Mouse (Mus musculus): ENCODE data around the gene Knl1. TPM values are rescaled to one million over a fixed set of nuclear protein-coding genes. Genes with fewer than 3 reads are reported as not detected.

Gene Knl1
- polyA plus RNA-seq, 1 experiment from 2014 or later: 29.5 TPM

DNA sequence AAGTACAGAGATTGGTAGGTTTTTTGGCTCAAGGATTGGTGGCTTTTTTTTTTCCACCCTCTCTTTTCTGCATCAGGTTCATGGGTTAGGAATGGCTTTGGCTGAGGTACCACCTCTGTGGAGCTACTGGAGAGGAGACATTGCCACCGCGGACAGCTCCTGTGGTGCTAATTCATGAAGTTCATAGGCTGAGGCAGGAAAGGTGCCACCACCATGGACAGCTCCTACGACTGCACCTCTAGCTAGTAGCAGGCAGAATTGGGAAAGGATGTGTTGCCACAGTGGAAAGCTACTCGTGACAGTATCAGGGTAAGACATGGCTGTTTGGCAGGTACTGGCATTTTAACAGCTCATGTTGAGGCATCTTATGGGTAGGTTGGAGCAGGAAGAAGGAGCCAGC is 61.6 kb downstream of the Knl1 start:
- no peak for ATAC-seq (ENCODE audit: insufficient number of reproducible peaks, insufficient read depth, low FRiP score, low read depth)
- H3K27me3 ChIP-seq (ENCODE audit: control insufficient read depth, insufficient read depth, low read length): no peaks in the 10 kb centered on the region

DNA sequence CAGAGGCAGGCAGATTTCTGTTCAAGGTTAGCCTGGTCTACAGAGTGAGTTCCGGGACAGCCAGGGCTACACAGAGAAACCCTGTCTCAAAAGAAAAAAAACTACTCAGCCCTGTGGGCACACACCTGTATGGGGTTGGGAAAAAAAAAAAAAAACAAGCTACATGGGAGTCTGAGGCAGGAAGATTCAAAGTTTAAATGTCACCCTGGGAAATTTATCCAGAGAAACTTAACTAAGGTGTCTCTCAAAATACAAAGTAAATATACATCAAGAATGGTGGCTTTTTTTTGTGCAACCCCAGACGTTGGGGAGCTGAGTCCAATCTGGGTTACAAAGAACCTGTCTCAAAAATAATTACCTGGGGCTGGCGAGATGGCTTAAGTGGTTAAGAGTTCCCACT is 64.1 kb downstream of the Knl1 start:
- no peak overlapping the region for H3K4me2 ChIP-seq (ENCODE audit: low read length)
- no peak for ATAC-seq (ENCODE audit: insufficient number of reproducible peaks, insufficient read depth, low FRiP score, low read depth)
- no peaks in the 10 kb centered on the region for H3K27me3 ChIP-seq (ENCODE audit: control insufficient read depth, insufficient read depth, low read length)
- no peak overlapping the region for H3K27ac ChIP-seq (replicated peaks in 1 of 2; ENCODE audit: control insufficient read depth in 1 of 2, insufficient read depth in 1 of 2, low read depth in 2 of 2, low read length in 2 of 2)
- H3K4me1 ChIP-seq (ENCODE audit: control insufficient read depth in 2 of 2, insufficient read depth in 2 of 2, low read length in 2 of 2): peaks cover 2 to 14% of the 10 kb centered on the region in 2 experiments; a peak in 3 of 4 replicates
- H3K4me3 ChIP-seq (ENCODE audit: control insufficient read depth in 1 of 2, insufficient read depth in 1 of 2, low read depth in 1 of 2, low read length in 2 of 2): no peak overlapping the region
- H3K9me3 ChIP-seq (ENCODE audit: control insufficient read depth, low read length): no peaks in the 10 kb centered on the region
- peaks cover 13% of the 10 kb centered on the region; the same call in 1 of the 2 replicates for H3K36me3 ChIP-seq (ENCODE audit: control insufficient read depth, insufficient read depth, low read length)
- WGBS: 85% methylated on average over 3 of the region's 3 CpGs
- no peak overlapping the region for H3K9ac ChIP-seq (ENCODE audit: low read length)

More for the DNA sequence above, 61.6 kb downstream of the Knl1 start:
- Histone ChIP-seq H3K36me3 (ENCODE audit: control insufficient read depth, insufficient read depth, low read length) (peaks cover 27% of the 10 kb centered on the region), H3K4me1 (ENCODE audit: control insufficient read depth in 2 of 2, insufficient read depth in 2 of 2, low read length in 2 of 2) (peaks cover 2 to 7% of the 10 kb centered on the region in 2 experiments; a peak in 3 of 4 replicates), H3K27ac (replicated peaks in 1 of 2; ENCODE audit: control insufficient read depth in 1 of 2, insufficient read depth in 1 of 2, low read depth in 2 of 2, low read length in 2 of 2) (no peak overlapping the region), H3K9me3 (ENCODE audit: control insufficient read depth, low read length) (no peaks in the 10 kb centered on the region), H3K9ac (ENCODE audit: low read length) (no peak overlapping the region), H3K4me3 (ENCODE audit: control insufficient read depth in 1 of 2, insufficient read depth in 1 of 2, low read depth in 1 of 2, low read length in 2 of 2) (no peak overlapping the region), H3K4me2 (ENCODE audit: low read length) (no peak overlapping the region)
- 33% methylated on average over 4 of the region's 4 CpGs for WGBS

DNA sequence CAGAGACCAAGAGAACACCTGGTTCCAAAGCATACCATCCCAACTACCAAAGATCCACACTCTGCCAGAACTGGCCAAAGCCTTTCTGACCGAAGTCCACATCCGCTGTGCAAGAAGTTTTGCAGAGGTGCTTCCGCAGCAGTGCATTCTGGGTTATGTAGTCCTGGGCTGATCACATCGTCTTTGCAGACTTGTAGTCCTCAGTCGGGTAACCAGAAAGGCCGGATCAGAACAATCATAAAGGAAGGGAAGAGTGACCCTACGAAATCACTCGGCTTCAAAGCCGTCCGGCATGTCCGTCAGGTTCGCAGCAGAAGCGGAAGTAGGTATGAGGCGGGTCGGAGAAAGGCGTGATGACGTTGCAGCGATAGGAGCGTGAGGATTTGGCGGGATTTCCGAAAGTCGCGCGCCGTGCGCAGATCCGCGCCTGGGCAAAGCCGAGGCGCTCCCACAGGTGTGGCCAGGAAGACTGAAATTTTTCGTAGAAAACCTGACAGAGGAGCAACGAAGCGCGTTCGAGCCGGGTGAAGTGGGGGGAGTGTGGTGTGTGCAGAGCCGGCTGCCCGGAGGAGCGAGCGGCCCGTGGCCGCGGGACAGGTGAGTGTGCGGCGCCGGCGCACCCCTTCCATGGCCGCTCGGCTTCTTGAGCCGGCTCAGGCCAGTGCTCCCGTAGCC is 65.7 kb downstream of the Knl1 start, which contains the start of gene Rad51:
Rad51 (plus strand) TSS at position 356 of the 675 bp plus-strand sequence.
- under 1% methylated on average over 51 of the region's 51 CpGs for WGBS
- Histone ChIP-seq H3K9ac (ENCODE audit: low read length) (peak within 1 kb of the TSS; percentile 79), H3K4me3 (ENCODE audit: control insufficient read depth in 1 of 2, insufficient read depth in 1 of 2, low read depth in 1 of 2, low read length in 2 of 2) (peak within 1 kb of the TSS; percentile 79 to 88), H3K9me3 (ENCODE audit: control insufficient read depth, low read length) (no peaks in the 10 kb centered on the region), H3K4me2 (ENCODE audit: low read length) (peak within 1 kb of the TSS; percentile 97), H3K27me3 (ENCODE audit: control insufficient read depth, insufficient read depth, low read length) (no peaks in the 10 kb centered on the region), H3K36me3 (ENCODE audit: control insufficient read depth, insufficient read depth, low read length) (peaks cover 16% of the 10 kb centered on the region), H3K4me1 (ENCODE audit: control insufficient read depth in 2 of 2, insufficient read depth in 2 of 2, low read length in 2 of 2) (peaks cover 2 to 14% of the 10 kb centered on the region in 2 experiments; a peak in 3 of 4 replicates), H3K27ac (replicated peaks in 1 of 2; ENCODE audit: control insufficient read depth in 1 of 2, insufficient read depth in 1 of 2, low read depth in 2 of 2, low read length in 2 of 2) (peak within 1 kb of the TSS; percentile 90 to 92)
- ATAC-seq (ENCODE audit: insufficient number of reproducible peaks, insufficient read depth, low FRiP score, low read depth): peak; percentile 81

DNA sequence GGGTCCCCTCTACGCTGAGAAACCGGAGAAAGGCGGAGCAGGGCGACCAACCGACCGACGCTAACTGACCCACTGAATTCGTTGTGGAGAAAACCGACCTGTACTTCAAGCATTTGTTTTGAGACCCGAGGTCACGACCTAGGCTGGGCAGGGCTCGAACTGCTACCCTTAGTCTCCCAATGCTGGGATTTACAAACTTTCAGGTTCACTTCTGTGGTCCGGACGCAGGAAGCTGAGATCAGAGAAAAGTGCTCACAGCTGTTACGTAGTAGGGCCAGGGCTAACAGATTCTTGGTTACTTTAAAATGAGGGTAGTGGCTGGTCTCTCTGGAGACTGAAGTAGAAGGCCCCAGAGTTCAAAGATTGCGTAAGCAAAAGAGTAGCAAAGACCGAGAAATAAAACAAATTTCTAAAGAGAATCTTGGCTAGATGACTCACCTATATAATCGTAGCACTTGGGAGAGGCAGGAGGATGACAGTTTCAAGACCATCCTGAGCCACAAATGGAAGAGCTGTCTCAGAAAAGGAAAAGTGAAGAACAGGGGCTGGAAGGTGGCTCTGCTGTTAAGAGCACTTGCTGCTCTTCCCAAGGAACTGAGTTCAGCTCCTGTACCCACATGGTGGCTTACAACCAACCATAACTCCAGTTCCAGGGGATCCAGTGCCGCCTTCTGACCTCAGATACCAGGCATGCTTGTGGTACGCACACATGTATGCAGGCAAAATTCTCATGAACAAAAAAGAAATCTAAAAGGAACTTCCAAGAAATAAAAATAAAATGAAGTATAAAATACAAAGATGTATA is 66.4 kb downstream of the Knl1 start:
- WGBS: 12% methylated on average over 20 of the region's 20 CpGs
- H3K4me3 ChIP-seq (ENCODE audit: control insufficient read depth in 1 of 2, insufficient read depth in 1 of 2, low read depth in 1 of 2, low read length in 2 of 2): peak overlapping the region; percentile 79 to 88
- H3K4me1 ChIP-seq (ENCODE audit: control insufficient read depth in 2 of 2, insufficient read depth in 2 of 2, low read length in 2 of 2): peaks cover 2 to 14% of the 10 kb centered on the region in 2 experiments; a peak in 3 of 4 replicates
- ATAC-seq (ENCODE audit: insufficient number of reproducible peaks, insufficient read depth, low FRiP score, low read depth): no peak
- H3K27ac ChIP-seq (replicated peaks in 1 of 2; ENCODE audit: control insufficient read depth in 1 of 2, insufficient read depth in 1 of 2, low read depth in 2 of 2, low read length in 2 of 2): no peak overlapping the region
- no peaks in the 10 kb centered on the region for H3K27me3 ChIP-seq (ENCODE audit: control insufficient read depth, insufficient read depth, low read length)
- peak overlapping the region; percentile 97 for H3K4me2 ChIP-seq (ENCODE audit: low read length)
- H3K9ac ChIP-seq (ENCODE audit: low read length): peak overlapping the region; percentile 79
- H3K9me3 ChIP-seq (ENCODE audit: control insufficient read depth, low read length): no peaks in the 10 kb centered on the region
- peaks cover 21% of the 10 kb centered on the region for H3K36me3 ChIP-seq (ENCODE audit: control insufficient read depth, insufficient read depth, low read length)

DNA sequence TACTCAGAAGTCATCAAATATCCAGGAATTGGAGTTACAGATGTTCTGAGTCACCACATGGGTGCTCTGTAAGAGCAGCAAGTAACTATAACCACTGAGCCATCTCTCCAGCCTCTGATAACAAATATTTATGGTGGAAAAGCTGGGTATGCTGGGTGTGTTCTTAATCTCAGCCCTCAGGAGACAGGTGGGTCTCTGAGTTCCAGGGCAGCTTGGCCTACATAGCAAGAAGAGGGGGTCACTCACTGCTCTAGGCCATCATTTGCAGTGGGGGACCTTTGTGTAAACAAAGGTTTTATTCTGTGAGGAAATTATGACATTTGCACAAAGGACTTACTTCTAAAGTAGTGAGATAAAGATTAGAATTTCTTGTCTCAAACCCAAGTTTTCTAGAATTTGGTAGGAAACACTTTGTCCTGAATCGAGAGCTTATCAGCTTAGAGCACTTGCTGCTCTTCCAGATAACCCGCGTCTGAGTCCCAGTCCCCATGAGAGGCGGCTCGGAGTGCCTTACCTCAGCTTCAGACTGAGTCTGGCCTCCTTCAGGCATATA is 89.5 kb downstream of the Knl1 start:
- no peak overlapping the region for H3K4me2 ChIP-seq (ENCODE audit: low read length)
- WGBS: 19% methylated on average over 5 of the region's 5 CpGs
- no peak overlapping the region for H3K9ac ChIP-seq (ENCODE audit: low read length)
- peaks cover 87% of the 10 kb centered on the region for H3K36me3 ChIP-seq (ENCODE audit: control insufficient read depth, insufficient read depth, low read length)
- no peaks in the 10 kb centered on the region for H3K27me3 ChIP-seq (ENCODE audit: control insufficient read depth, insufficient read depth, low read length)
- H3K4me3 ChIP-seq (ENCODE audit: control insufficient read depth in 1 of 2, insufficient read depth in 1 of 2, low read depth in 1 of 2, low read length in 2 of 2): no peak overlapping the region
- H3K27ac ChIP-seq (replicated peaks in 1 of 2; ENCODE audit: control insufficient read depth in 1 of 2, insufficient read depth in 1 of 2, low read depth in 2 of 2, low read length in 2 of 2): no peak overlapping the region
- no peaks in the 10 kb centered on the region for H3K4me1 ChIP-seq (ENCODE audit: control insufficient read depth in 2 of 2, insufficient read depth in 2 of 2, low read length in 2 of 2)
- H3K9me3 ChIP-seq (ENCODE audit: control insufficient read depth, low read length): no peaks in the 10 kb centered on the region
- no peak for ATAC-seq (ENCODE audit: insufficient number of reproducible peaks, insufficient read depth, low FRiP score, low read depth)

DNA sequence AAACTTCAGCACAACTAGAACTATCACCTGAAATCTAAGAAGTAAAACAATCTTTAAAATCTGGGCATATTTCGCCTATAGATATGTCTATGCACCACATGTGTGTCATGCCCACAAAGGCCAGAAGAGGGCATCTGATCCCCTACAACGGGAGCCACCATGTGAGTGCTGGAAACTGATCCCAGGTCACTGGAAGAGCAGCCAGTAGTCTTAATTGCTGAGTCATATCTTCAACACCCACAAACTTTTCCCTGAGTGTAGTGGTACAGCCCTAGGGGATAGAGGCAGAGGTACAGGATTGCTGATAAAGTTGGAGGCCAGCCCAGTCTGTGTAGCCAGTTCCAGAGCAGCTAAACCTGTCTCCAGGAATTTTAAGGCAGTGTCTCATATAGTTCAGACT is 98.3 kb downstream of the Knl1 start:
- H3K27me3 ChIP-seq (ENCODE audit: control insufficient read depth, insufficient read depth, low read length): no peaks in the 10 kb centered on the region
- H3K27ac ChIP-seq (replicated peaks in 1 of 2; ENCODE audit: control insufficient read depth in 1 of 2, insufficient read depth in 1 of 2, low read depth in 2 of 2, low read length in 2 of 2): no peak overlapping the region
- H3K4me3 ChIP-seq (ENCODE audit: control insufficient read depth in 1 of 2, insufficient read depth in 1 of 2, low read depth in 1 of 2, low read length in 2 of 2): no peak overlapping the region
- no peak overlapping the region for H3K4me2 ChIP-seq (ENCODE audit: low read length)
- H3K9me3 ChIP-seq (ENCODE audit: control insufficient read depth, low read length): peaks cover 3% of the 10 kb centered on the region; the same call in 1 of the 2 replicates
- H3K4me1 ChIP-seq (ENCODE audit: control insufficient read depth in 2 of 2, insufficient read depth in 2 of 2, low read length in 2 of 2): no peaks in the 10 kb centered on the region
- 88% methylated on average over 2 of the region's 2 CpGs for WGBS
- H3K36me3 ChIP-seq (ENCODE audit: control insufficient read depth, insufficient read depth, low read length): peaks cover 100% of the 10 kb centered on the region
- no peak overlapping the region for H3K9ac ChIP-seq (ENCODE audit: low read length)
- no peak for ATAC-seq (ENCODE audit: insufficient number of reproducible peaks, insufficient read depth, low FRiP score, low read depth)

DNA sequence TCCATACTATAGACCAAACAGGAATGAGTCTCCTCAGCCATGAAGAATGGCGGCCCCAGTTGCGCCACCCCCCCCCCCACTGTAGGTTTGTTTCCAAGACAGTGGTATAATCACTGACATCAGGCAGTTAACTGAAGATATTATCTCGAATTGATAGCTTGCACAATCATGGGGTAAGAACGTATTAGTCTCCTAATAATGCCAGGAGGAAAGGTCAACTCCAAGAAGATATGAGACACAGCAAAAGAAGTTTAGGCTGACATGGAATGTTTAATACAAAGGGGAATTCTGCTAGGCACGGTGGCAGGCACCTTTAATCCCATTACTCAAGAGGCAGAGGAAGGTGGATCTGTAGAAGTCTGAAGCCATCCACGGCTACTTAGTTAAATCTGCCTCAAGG is 99.5 kb downstream of the Knl1 start:
- Histone ChIP-seq H3K4me3 (ENCODE audit: control insufficient read depth in 1 of 2, insufficient read depth in 1 of 2, low read depth in 1 of 2, low read length in 2 of 2) (no peak overlapping the region), H3K4me2 (ENCODE audit: low read length) (no peak overlapping the region), H3K36me3 (ENCODE audit: control insufficient read depth, insufficient read depth, low read length) (peaks cover 100% of the 10 kb centered on the region), H3K27ac (replicated peaks in 1 of 2; ENCODE audit: control insufficient read depth in 1 of 2, insufficient read depth in 1 of 2, low read depth in 2 of 2, low read length in 2 of 2) (no peak overlapping the region), H3K9me3 (ENCODE audit: control insufficient read depth, low read length) (peaks cover 3% of the 10 kb centered on the region; the same call in 1 of the 2 replicates), H3K4me1 (ENCODE audit: control insufficient read depth in 2 of 2, insufficient read depth in 2 of 2, low read length in 2 of 2) (no peaks in the 10 kb centered on the region), H3K9ac (ENCODE audit: low read length) (no peak overlapping the region), H3K27me3 (ENCODE audit: control insufficient read depth, insufficient read depth, low read length) (no peaks in the 10 kb centered on the region)
- 72% methylated on average over 6 of the region's 6 CpGs for WGBS
- ATAC-seq (ENCODE audit: insufficient number of reproducible peaks, insufficient read depth, low FRiP score, low read depth): no peak
